Comparison of ENCODE assay signal across 9 mouse cellular contexts in the genomic region with DNA sequence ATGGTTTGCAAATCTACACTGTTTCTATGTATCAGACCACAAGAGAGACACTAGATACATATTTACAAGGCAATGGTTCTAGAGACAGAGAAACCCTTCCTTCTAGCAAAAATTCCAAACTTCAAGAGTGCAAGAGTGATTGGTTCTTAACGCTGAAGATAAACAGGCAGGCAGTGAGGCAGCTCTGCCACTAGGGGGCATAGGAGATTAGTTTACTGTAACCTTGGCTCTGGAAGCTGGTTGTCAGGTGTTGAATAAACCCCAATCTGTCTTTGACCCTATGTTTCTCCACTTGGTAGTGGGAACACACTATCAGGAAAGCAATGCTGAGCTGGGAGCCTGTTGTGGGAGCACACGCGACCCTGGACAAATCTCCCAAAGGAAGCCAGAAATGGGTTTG. TPM values are rescaled to one million over a fixed set of nuclear protein-coding genes. Genes with fewer than 3 reads are reported as not detected.
DNase-seq lines count a peak whose midpoint lies in the region; ATAC-seq and TF ChIP-seq lines count a peak whose summit lies in the region.
"Had no signal": no experiment of that assay in that cellular context is flagged by ENCODE, and none has a peak within 500 bp of the region (broad histone marks: within the 10 kb centered on the region; RNA-seq: fewer than 3 reads in every experiment).

No protein-coding gene starts in this region.

- no peak overlapping the region for H3K4me2 ChIP-seq in forebrain, postnatal 0 days (ENCODE audit: low read depth)
- H3K4me2 ChIP-seq: limb, embryonic 15.5 days had no signal

- no peak overlapping the region for H3K9ac ChIP-seq in forebrain, postnatal 0 days
- H3K9ac ChIP-seq: limb, embryonic 15.5 days had no signal

- 3% methylated on average over 3 of the region's 3 CpGs for WGBS in forebrain, postnatal 0 days
- WGBS in macrophage (ENCODE audit: missing documents) = 15% methylated on average over 3 of the region's 3 CpGs

- H3K4me1 ChIP-seq in forebrain, postnatal 0 days (ENCODE audit: insufficient read depth) = peaks cover 5% of the 10 kb centered on the region; the same call in 1 of the 2 replicates

- no peak overlapping the region for H3K27ac ChIP-seq in forebrain, postnatal 0 days (ENCODE audit: low read depth, low read length)
- H3K27ac ChIP-seq in layer of hippocampus, adult 2 months = peak overlapping the region; percentile 7; the same call in 1 of the 2 replicates
- peak overlapping the region; percentile 97 for H3K27ac ChIP-seq in macrophage
- H3K27ac ChIP-seq: limb, embryonic 15.5 days had no signal

- no peaks in the 10 kb centered on the region for H3K36me3 ChIP-seq in forebrain, postnatal 0 days (ENCODE audit: insufficient read depth)
- no peaks in the 10 kb centered on the region; the same call in 1 of the 2 replicates for H3K36me3 ChIP-seq in macrophage (ENCODE audit: inconsistent target)
- H3K36me3 ChIP-seq: limb, embryonic 15.5 days had no signal

- TF ChIP-seq CTCF in forebrain, postnatal 0 days (IDR thresholded peaks at IDR 0.05; ENCODE audit: low read depth) = peak; percentile 96
- TF ChIP-seq CTCF in layer of hippocampus, adult 2 months (conservative IDR thresholded peaks at IDR 0.05) = peak; percentile 99

- peak; percentile 26 for ATAC-seq in CD4-positive, CD25-positive, alpha-beta regulatory T cell, adult 4 months
- ATAC-seq in forebrain, postnatal 0 days = no peak

- peaks cover 16% of the 10 kb centered on the region for H3K79me2 ChIP-seq in macrophage (ENCODE audit: inconsistent target)

- H3K9me3 ChIP-seq in forebrain, postnatal 0 days (ENCODE audit: low read length) = no peaks in the 10 kb centered on the region
- H3K9me3 ChIP-seq: limb, embryonic 15.5 days had no signal

- no peak overlapping the region for H3K4me3 ChIP-seq in forebrain, postnatal 0 days (ENCODE audit: low read depth, low read length)
- no peak overlapping the region for H3K4me3 ChIP-seq in layer of hippocampus, adult 2 months
- H3K4me3 ChIP-seq in macrophage (ENCODE audit: inconsistent target) = no peak overlapping the region
- H3K4me3 ChIP-seq: limb, embryonic 15.5 days had no signal

- peak; percentile 74 for DNase-seq in heart, adult 8-10 months (ENCODE audit: low spot score)
- DNase-seq in heart, adult 11 months = no peak
- DNase-seq in brain, embryonic 18.5 days (ENCODE audit: low read depth, low spot score) = peak; percentile 20
- peak; percentile 89 for DNase-seq in forebrain, postnatal 0 days
- peak; percentile 64 to 85 for DNase-seq in layer of hippocampus, adult 2 months (ENCODE audit: low spot score in 2 of 2)
- peak; percentile 77 to 88 for DNase-seq in spleen, postnatal 4 days (ENCODE audit: low spot score in 2 of 2)

- H3K27me3 ChIP-seq in forebrain, postnatal 0 days (ENCODE audit: insufficient read depth, low read length) = no peaks in the 10 kb centered on the region
- H3K27me3 ChIP-seq: limb, embryonic 15.5 days had no signal

RNA-seq across cellular contexts. Expression of gene Atp6v0c, which starts 3.9 kb away (rescaled TPM):
- 100 to 1,000 TPM; 224 to 240 (median 231) TPM for total RNA-seq in heart, adult 8-10 months (2022)
- polyA plus RNA-seq in CD4-positive, CD25-positive, alpha-beta regulatory T cell, adult 4 months (2017; shearing (Covaris generic)) = 100 to 1,000 TPM; 213 to 271 TPM
- total RNA-seq in forebrain, postnatal 0 days (2014; rRNA removed) = 386 and 489 TPM in 2 replicates
- 1,891 and 2,006 TPM in 2 replicates for polyA plus RNA-seq in forebrain, postnatal 0 days (2015; fragmentation: Nextera tagmentation; extraction: Ambion mirVana)
- 1,000 to 10,000 TPM; 1,075 to 1,153 TPM for total RNA-seq in layer of hippocampus, adult 2 months (2021)
- 100 to 1,000 TPM; 138 to 505 (median 301) TPM for total RNA-seq in macrophage (2018; cell fraction: chromatin; rRNA removed)
- total RNA-seq in macrophage (2018; cell fraction: cytosol; rRNA removed) = 1,000 to 10,000 TPM; 1,805 to 2,723 (median 2,167) TPM
- 1,000 to 10,000 TPM in 4 of 26 experiments, 100 to 1,000 TPM in 22; 281 to 1,066 (median 916) TPM for total RNA-seq in macrophage (2018; cell fraction: nucleus; rRNA removed)
- polyA plus RNA-seq in macrophage (2018) = 1,634 to 2,526 TPM (median 2,187 TPM) in 3 replicates

RNA-seq across cellular contexts. Expression of gene Amdhd2, which starts 9.9 kb away (rescaled TPM):
- 10 to 100 TPM in 3 of 4 experiments, 1 to 10 TPM in 1; 9.4 to 12.4 (median 10.8) TPM for total RNA-seq in heart, adult 8-10 months (2022)
- polyA plus RNA-seq in CD4-positive, CD25-positive, alpha-beta regulatory T cell, adult 4 months (2017; shearing (Covaris generic)) = 10 to 100 TPM; 20.2 to 37.8 TPM
- 37.9 and 47.6 TPM in 2 replicates for total RNA-seq in forebrain, postnatal 0 days (2014; rRNA removed)
- polyA plus RNA-seq in forebrain, postnatal 0 days (2015; fragmentation: Nextera tagmentation; extraction: Ambion mirVana) = 34.5 and 35.4 TPM in 2 replicates
- 10 to 100 TPM; 43.1 to 45.3 TPM for total RNA-seq in layer of hippocampus, adult 2 months (2021)
- total RNA-seq in macrophage (2018; cell fraction: chromatin; rRNA removed) = 100 to 1,000 TPM in 20 of 26 experiments, 10 to 100 TPM in 6; 60.5 to 540 (median 175) TPM
- 100 to 1,000 TPM; 135 to 212 (median 181) TPM for total RNA-seq in macrophage (2018; cell fraction: cytosol; rRNA removed)
- 100 to 1,000 TPM in 19 of 26 experiments, 10 to 100 TPM in 7; 73.3 to 325 (median 152) TPM for total RNA-seq in macrophage (2018; cell fraction: nucleus; rRNA removed)
- polyA plus RNA-seq in macrophage (2018) = 69.2 to 101 TPM (median 69.2 TPM) in 3 replicates

RNA-seq across cellular contexts. Expression of gene Pdpk1, which starts 22.7 kb away (rescaled TPM):
- total RNA-seq in heart, adult 8-10 months (2022) = 10 to 100 TPM; 38.3 to 46.0 (median 45.0) TPM
- 10 to 100 TPM; 30.4 to 37.6 TPM for polyA plus RNA-seq in CD4-positive, CD25-positive, alpha-beta regulatory T cell, adult 4 months (2017; shearing (Covaris generic))
- total RNA-seq in forebrain, postnatal 0 days (2014; rRNA removed) = 50.9 and 55.8 TPM in 2 replicates
- polyA plus RNA-seq in forebrain, postnatal 0 days (2015; fragmentation: Nextera tagmentation; extraction: Ambion mirVana) = 33.8 and 59.0 TPM in 2 replicates
- total RNA-seq in layer of hippocampus, adult 2 months (2021) = 100 to 1,000 TPM in 1 of 2 experiments, 10 to 100 TPM in 1; 97.3 to 109 TPM
- 100 to 1,000 TPM in 14 of 26 experiments, 10 to 100 TPM in 12; 59.3 to 214 (median 102) TPM for total RNA-seq in macrophage (2018; cell fraction: chromatin; rRNA removed)
- 10 to 100 TPM; 21.3 to 35.4 (median 27.4) TPM for total RNA-seq in macrophage (2018; cell fraction: cytosol; rRNA removed)
- total RNA-seq in macrophage (2018; cell fraction: nucleus; rRNA removed) = 100 to 1,000 TPM in 7 of 26 experiments, 10 to 100 TPM in 19; 40.0 to 122 (median 62.9) TPM
- polyA plus RNA-seq in macrophage (2018) = 10.4 to 18.5 TPM (median 17.4 TPM) in 3 replicates

RNA-seq across cellular contexts. Expression of gene Tbc1d24, which starts 31.9 kb away (rescaled TPM):
- 10 to 100 TPM; 11.5 to 14.5 (median 12.6) TPM for total RNA-seq in heart, adult 8-10 months (2022)
- polyA plus RNA-seq in CD4-positive, CD25-positive, alpha-beta regulatory T cell, adult 4 months (2017; shearing (Covaris generic)) = under 1 TPM; 0.47 to 0.62 TPM
- 94.5 and 113 TPM in 2 replicates for total RNA-seq in forebrain, postnatal 0 days (2014; rRNA removed)
- 15.7 and 23.5 TPM in 2 replicates for polyA plus RNA-seq in forebrain, postnatal 0 days (2015; fragmentation: Nextera tagmentation; extraction: Ambion mirVana)
- total RNA-seq in layer of hippocampus, adult 2 months (2021) = 10 to 100 TPM; 61.2 to 66.1 TPM
- 100 to 1,000 TPM in 2 of 26 experiments, 10 to 100 TPM in 24; 25.7 to 129 (median 59.8) TPM for total RNA-seq in macrophage (2018; cell fraction: chromatin; rRNA removed)
- total RNA-seq in macrophage (2018; cell fraction: cytosol; rRNA removed) = 10 to 100 TPM in 12 of 26 experiments, 1 to 10 TPM in 14; 4.8 to 15.0 (median 9.2) TPM
- 10 to 100 TPM; 17.0 to 91.0 (median 36.6) TPM for total RNA-seq in macrophage (2018; cell fraction: nucleus; rRNA removed)
- 8.4 to 12.8 TPM (median 8.5 TPM) in 3 replicates for polyA plus RNA-seq in macrophage (2018)

RNA-seq across cellular contexts. Expression of gene Ntn3, which starts 35.9 kb away (rescaled TPM):
- 1 to 10 TPM in 2 of 4 experiments, under 1 TPM in 2; 0.66 to 1.5 (median 0.89) TPM for total RNA-seq in heart, adult 8-10 months (2022)
- polyA plus RNA-seq in CD4-positive, CD25-positive, alpha-beta regulatory T cell, adult 4 months (2017; shearing (Covaris generic)) = under 1 TPM in 1 of 2 experiments, not detected in 1; 0.07 TPM
- 18.3 and 19.6 TPM in 2 replicates for total RNA-seq in forebrain, postnatal 0 days (2014; rRNA removed)
- 2.9 and 4.0 TPM in 2 replicates for polyA plus RNA-seq in forebrain, postnatal 0 days (2015; fragmentation: Nextera tagmentation; extraction: Ambion mirVana)
- total RNA-seq in layer of hippocampus, adult 2 months (2021) = 1 to 10 TPM; 9.1 to 9.9 TPM
- total RNA-seq in macrophage (2018; cell fraction: chromatin; rRNA removed) = 1 to 10 TPM in 23 of 26 experiments, under 1 TPM in 3; 0.81 to 4.1 (median 1.5) TPM
- total RNA-seq in macrophage (2018; cell fraction: cytosol; rRNA removed) = under 1 TPM in 20 of 26 experiments, not detected in 6; 0.03 to 0.24 (median 0.09) TPM
- total RNA-seq in macrophage (2018; cell fraction: nucleus; rRNA removed) = 1 to 10 TPM in 14 of 26 experiments, under 1 TPM in 12; 0.27 to 3.3 (median 1.0) TPM
- polyA plus RNA-seq in macrophage (2018) = 0.05 to 0.09 TPM in 2 of 3 replicates, not detected in the other
